Mouse (Mus musculus) liver, embryonic 13.5 days (tissue): ENCODE measurements at regions not wholly inside any gene's neighbourhood (a gene's known extent, or its start where the extent isn't known, plus 50 kb on each side); places are given as distances from the start of the nearest gene placed in this dataset.

Source experiments
- ATAC-seq: fragments of 200-750 bp; cut with Nextera tagmentation; 2 replicates; pipeline ENCODE4 v1.8.0; 2017; ENCODE audit warnings: low read depth, mild to moderate bottlenecking, moderate number of reproducible peaks, moderate library complexity
- DNase-seq: peaks from one replicate; pipeline ENCODE4 v3.0.0; 2022
- H3K27ac ChIP-seq: fragments of 300-500 bp; sonication (generic); 2 replicates; pipeline ENCODE4 v1.5.1; 2015; ENCODE audit warnings: moderate library complexity, mild to moderate bottlenecking, inconsistent platforms
- H3K27me3 ChIP-seq: fragments of 300-500 bp; sonication (generic); 2 replicates; pipeline ENCODE4 v1.6.1; 2015; ENCODE audit warnings: mild to moderate bottlenecking, inconsistent platforms
- H3K36me3 ChIP-seq: fragments of 300-500 bp; sonication (generic); 2 replicates; pipeline ENCODE4 v1.6.1; 2015; ENCODE audit warnings: mild to moderate bottlenecking, inconsistent platforms
- H3K4me1 ChIP-seq: fragments of 300-500 bp; sonication (generic); replicated peaks from 2 replicates; pipeline ENCODE4 v1.6.1; 2015; ENCODE audit warnings: inconsistent platforms
- H3K4me2 ChIP-seq: fragments of 300-500 bp; sonication (generic); 2 replicates; pipeline ENCODE4 v1.6.1; 2015; ENCODE audit warnings: inconsistent platforms, mild to moderate bottlenecking, moderate library complexity
- H3K4me3 ChIP-seq: fragments of 300-500 bp; sonication (generic); replicated peaks from 2 replicates; pipeline ENCODE4 v1.5.1; 2015; ENCODE audit warnings: mild to moderate bottlenecking, inconsistent platforms
- H3K9ac ChIP-seq: fragments of 300-500 bp; sonication (generic); 2 replicates; pipeline ENCODE4 v1.6.1; 2015; ENCODE audit warnings: mild to moderate bottlenecking, inconsistent platforms
- H3K9me3 ChIP-seq: fragments of 300-500 bp; sonication (generic); replicated peaks from 2 replicates; pipeline ENCODE4 v1.6.1; 2016; ENCODE audit warnings: inconsistent platforms
- WGBS: fragments of 180-500 bp; shearing (Covaris S2); methylation state at CpG from one replicate; pipeline ENCODE4 v1.1.7; 2015; ENCODE audit not compliant: insufficient replicate concordance; 5-methylcytosine and 5-hydroxymethylcytosine counted together

DNA sequence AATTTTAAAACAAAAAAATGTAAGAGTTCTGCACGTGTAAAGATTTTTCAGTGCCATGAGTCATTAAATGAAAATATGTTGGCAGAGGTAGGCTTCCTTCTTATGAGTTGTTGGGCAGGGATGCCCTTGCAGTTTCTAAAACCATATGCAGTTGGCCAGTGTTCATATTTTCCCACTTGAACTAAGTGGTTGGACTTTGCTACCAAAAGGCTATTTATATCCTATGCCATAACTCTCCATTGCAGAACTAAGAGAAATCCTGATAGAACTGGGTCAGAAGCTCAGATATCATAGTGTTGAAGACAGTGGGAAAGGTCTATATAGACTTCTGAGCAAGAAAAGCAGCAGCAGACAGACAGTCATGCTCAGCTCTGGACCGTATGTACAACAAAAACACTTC lies 690.7 kb upstream of the Frg1 start:
- DNase-seq: no peak
- Histone ChIP-seq H3K4me3 (no peak overlapping the region), H3K27ac (no peak overlapping the region), H3K9me3 (no peaks in the 10 kb centered on the region), H3K9ac (no peak overlapping the region), H3K4me2 (no peak overlapping the region), H3K36me3 (no peaks in the 10 kb centered on the region), H3K4me1 (no peaks in the 10 kb centered on the region), H3K27me3 (no peaks in the 10 kb centered on the region)
- ATAC-seq: no peak
- 60% methylated on average over 2 of the region's 2 CpGs for WGBS

- no peak for ATAC-seq
- no peaks in the 10 kb centered on the region for H3K27me3 ChIP-seq
- DNase-seq: no peak
- 44% methylated on average over 1 of the region's 1 CpGs for WGBS
- H3K4me1 ChIP-seq: no peaks in the 10 kb centered on the region
- H3K9me3 ChIP-seq: no peaks in the 10 kb centered on the region
- H3K9ac ChIP-seq: no peak overlapping the region
- H3K4me3 ChIP-seq: no peak overlapping the region
- H3K27ac ChIP-seq: no peak overlapping the region
- no peaks in the 10 kb centered on the region for H3K36me3 ChIP-seq
- no peak overlapping the region for H3K4me2 ChIP-seq
These were observed 652.4 kb upstream of the Frg1 start for GRCm38 (mm10) chr8:42069314-42069713.

- no peak overlapping the region for H3K27ac ChIP-seq
- H3K27me3 ChIP-seq: no peaks in the 10 kb centered on the region
- H3K36me3 ChIP-seq: no peaks in the 10 kb centered on the region
- H3K4me2 ChIP-seq: no peak overlapping the region
- no peaks in the 10 kb centered on the region for H3K4me1 ChIP-seq
- ATAC-seq (no peak), DNase-seq (no peak)
- 59% methylated on average over 5 of the region's 5 CpGs for WGBS
- no peak overlapping the region for H3K9ac ChIP-seq
- no peaks in the 10 kb centered on the region for H3K9me3 ChIP-seq
- no peak overlapping the region for H3K4me3 ChIP-seq
These were observed 626.7 kb upstream of the Frg1 start for GRCm38 (mm10) chr8:42043526-42043925.

- Histone ChIP-seq H3K27ac (no peak overlapping the region), H3K36me3 (no peaks in the 10 kb centered on the region), H3K4me2 (no peak overlapping the region), H3K4me3 (no peak overlapping the region), H3K4me1 (no peaks in the 10 kb centered on the region), H3K9ac (no peak overlapping the region), H3K9me3 (no peaks in the 10 kb centered on the region), H3K27me3 (no peaks in the 10 kb centered on the region)
- ATAC-seq (no peak), DNase-seq (no peak)
- 72% methylated on average over 2 of the region's 2 CpGs for WGBS
These were observed 622.4 kb upstream of the Frg1 start for GRCm38 (mm10) chr8:42039245-42039644.

DNA sequence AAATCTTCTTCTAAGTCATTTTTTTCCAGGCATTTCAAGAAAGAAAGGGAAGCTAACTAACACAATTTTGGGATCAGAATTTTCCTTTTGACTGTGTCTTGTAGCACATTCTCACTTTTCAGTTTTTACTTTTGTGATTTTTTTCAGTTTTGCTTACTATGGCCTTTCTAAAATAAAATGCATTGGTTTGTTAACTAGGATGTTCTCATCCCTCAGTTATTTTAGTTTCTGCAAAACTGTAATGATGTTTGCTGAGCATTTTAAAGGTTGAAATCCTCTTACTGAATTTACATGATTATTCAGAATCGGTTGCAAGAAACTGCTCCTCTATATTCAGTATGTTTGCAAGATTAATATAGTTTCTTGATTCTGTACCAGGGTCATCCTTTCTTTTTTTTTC lies 610.1 kb upstream of the Frg1 start:
- DNase-seq (no peak), ATAC-seq (no peak)
- Histone ChIP-seq H3K27me3 (no peaks in the 10 kb centered on the region), H3K4me1 (no peaks in the 10 kb centered on the region), H3K9ac (no peak overlapping the region), H3K4me3 (no peak overlapping the region), H3K36me3 (no peaks in the 10 kb centered on the region), H3K9me3 (no peaks in the 10 kb centered on the region), H3K27ac (no peak overlapping the region), H3K4me2 (no peak overlapping the region)
- WGBS: 61% methylated on average over 1 of the region's 1 CpGs

DNA sequence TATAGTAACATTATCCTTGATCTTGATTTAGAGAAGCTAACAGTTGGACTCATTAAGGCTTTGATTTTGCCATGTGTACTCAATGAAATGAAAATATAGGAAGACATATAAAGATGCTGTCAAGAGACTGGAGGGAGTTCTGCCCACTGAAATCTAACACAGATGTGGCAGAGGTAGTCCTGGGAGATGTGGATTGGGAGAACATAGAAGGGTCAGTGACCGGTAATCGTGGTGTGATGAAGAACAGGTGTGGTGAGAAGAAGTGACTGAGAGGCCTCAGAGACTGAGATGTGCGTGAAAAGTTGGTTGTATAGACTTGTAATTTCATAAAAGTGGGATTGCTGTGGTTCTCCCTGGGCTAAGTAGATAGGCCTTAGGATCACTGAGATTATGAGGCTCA lies 600.9 kb upstream of the Frg1 start:
- H3K4me3 ChIP-seq: no peak overlapping the region
- ATAC-seq (no peak), DNase-seq (no peak)
- WGBS: 76% methylated on average over 3 of the region's 3 CpGs
- H3K4me2 ChIP-seq: no peak overlapping the region
- no peaks in the 10 kb centered on the region for H3K27me3 ChIP-seq
- H3K27ac ChIP-seq: no peak overlapping the region
- no peaks in the 10 kb centered on the region for H3K9me3 ChIP-seq
- no peak overlapping the region for H3K9ac ChIP-seq
- no peaks in the 10 kb centered on the region for H3K36me3 ChIP-seq
- no peaks in the 10 kb centered on the region for H3K4me1 ChIP-seq

GRCm38 (mm10) chr8:42003170-42003569 lies 586.3 kb upstream of the Frg1 start:
- H3K4me3 ChIP-seq: no peak overlapping the region
- no peaks in the 10 kb centered on the region for H3K27me3 ChIP-seq
- no peaks in the 10 kb centered on the region for H3K4me1 ChIP-seq
- H3K4me2 ChIP-seq: no peak overlapping the region
- H3K9ac ChIP-seq: no peak overlapping the region
- DNase-seq: no peak
- no peak for ATAC-seq
- no peak overlapping the region for H3K27ac ChIP-seq
- no peaks in the 10 kb centered on the region for H3K36me3 ChIP-seq
- no peaks in the 10 kb centered on the region for H3K9me3 ChIP-seq

- no peak for DNase-seq
These were observed 572.2 kb upstream of the Frg1 start for GRCm38 (mm10) chr8:41989040-41989501.

GRCm38 (mm10) chr8:41988216-41988615 lies 571.3 kb upstream of the Frg1 start:
- no peak for DNase-seq
- 57% methylated on average over 5 of the region's 5 CpGs for WGBS

More at GRCm38 (mm10) chr8:41989040-41989501, 572.2 kb upstream of the Frg1 start:
- Histone ChIP-seq H3K9ac (no peak overlapping the region), H3K4me3 (no peak overlapping the region), H3K36me3 (no peaks in the 10 kb centered on the region), H3K4me2 (no peak overlapping the region), H3K27me3 (no peaks in the 10 kb centered on the region), H3K4me1 (no peaks in the 10 kb centered on the region), H3K27ac (no peak overlapping the region), H3K9me3 (no peaks in the 10 kb centered on the region)
- no peak for ATAC-seq
- 75% methylated on average over 8 of the region's 8 CpGs for WGBS

GRCm38 (mm10) chr8:41987417-41987816 lies 570.5 kb upstream of the Frg1 start:
- Histone ChIP-seq H3K4me2 (no peak overlapping the region), H3K27me3 (no peaks in the 10 kb centered on the region), H3K36me3 (no peaks in the 10 kb centered on the region), H3K4me1 (no peaks in the 10 kb centered on the region), H3K4me3 (no peak overlapping the region), H3K27ac (no peak overlapping the region), H3K9me3 (no peaks in the 10 kb centered on the region), H3K9ac (no peak overlapping the region)
- DNase-seq (no peak), ATAC-seq (no peak)

More at GRCm38 (mm10) chr8:41988216-41988615, 571.3 kb upstream of the Frg1 start:
- ATAC-seq: no peak
- Histone ChIP-seq H3K4me1 (no peaks in the 10 kb centered on the region), H3K27me3 (no peaks in the 10 kb centered on the region), H3K4me3 (no peak overlapping the region), H3K9me3 (no peaks in the 10 kb centered on the region), H3K9ac (no peak overlapping the region), H3K4me2 (no peak overlapping the region), H3K27ac (no peak overlapping the region), H3K36me3 (no peaks in the 10 kb centered on the region)

GRCm38 (mm10) chr8:41972416-41972815 lies 555.5 kb upstream of the Frg1 start:
- Histone ChIP-seq H3K27ac (no peak overlapping the region), H3K36me3 (no peaks in the 10 kb centered on the region), H3K4me3 (no peak overlapping the region), H3K27me3 (no peaks in the 10 kb centered on the region), H3K9ac (no peak overlapping the region), H3K4me2 (no peak overlapping the region), H3K4me1 (no peaks in the 10 kb centered on the region), H3K9me3 (no peaks in the 10 kb centered on the region)
- DNase-seq (no peak), ATAC-seq (no peak)
- WGBS: 56% methylated on average over 2 of the region's 2 CpGs

GRCm38 (mm10) chr8:41970536-41970935 lies 553.7 kb upstream of the Frg1 start:
- ATAC-seq (no peak), DNase-seq (no peak)
- no peaks in the 10 kb centered on the region for H3K36me3 ChIP-seq
- H3K27ac ChIP-seq: no peak overlapping the region
- no peak overlapping the region for H3K9ac ChIP-seq
- H3K27me3 ChIP-seq: no peaks in the 10 kb centered on the region
- WGBS: 73% methylated on average over 3 of the region's 3 CpGs
- H3K4me3 ChIP-seq: no peak overlapping the region
- H3K4me1 ChIP-seq: no peaks in the 10 kb centered on the region
- no peak overlapping the region for H3K4me2 ChIP-seq
- no peaks in the 10 kb centered on the region for H3K9me3 ChIP-seq

DNA sequence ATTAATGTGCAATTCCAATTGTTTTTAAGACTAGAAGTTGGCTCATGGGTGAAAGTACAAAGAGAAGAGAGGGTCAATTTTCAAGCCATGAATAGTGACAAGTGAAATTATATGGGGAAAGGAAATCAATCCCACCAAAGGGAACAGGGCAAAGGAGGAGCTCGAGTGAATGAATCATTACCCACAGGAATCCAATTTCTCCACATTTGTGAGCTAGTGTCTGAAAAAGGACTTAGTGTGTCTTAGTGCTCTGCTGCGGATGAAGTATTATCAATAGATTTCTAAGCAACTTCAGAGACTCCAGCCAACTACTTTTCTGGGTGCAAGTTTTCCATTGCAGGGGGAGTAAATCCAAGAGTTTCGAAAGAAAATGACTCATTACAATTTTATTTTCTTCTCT lies 552.5 kb upstream of the Frg1 start:
- Histone ChIP-seq H3K9ac (no peak overlapping the region), H3K4me3 (no peak overlapping the region), H3K9me3 (no peaks in the 10 kb centered on the region), H3K36me3 (no peaks in the 10 kb centered on the region), H3K27me3 (no peaks in the 10 kb centered on the region), H3K27ac (no peak overlapping the region), H3K4me2 (no peak overlapping the region), H3K4me1 (no peaks in the 10 kb centered on the region)
- 58% methylated on average over 3 of the region's 3 CpGs for WGBS
- no peak for ATAC-seq
- no peak for DNase-seq
